Mouse (Mus musculus): Measurements from ENCODE around the gene Ccl6. TPM values are rescaled to one million over a fixed set of nuclear protein-coding genes. Genes with fewer than 3 reads are reported as not detected.

Gene Ccl6
- 76.3 and 108 TPM in 2 replicates for polyA plus RNA-seq (2015; fragmentation: Nextera tagmentation; extraction: Ambion mirVana)

DNA sequence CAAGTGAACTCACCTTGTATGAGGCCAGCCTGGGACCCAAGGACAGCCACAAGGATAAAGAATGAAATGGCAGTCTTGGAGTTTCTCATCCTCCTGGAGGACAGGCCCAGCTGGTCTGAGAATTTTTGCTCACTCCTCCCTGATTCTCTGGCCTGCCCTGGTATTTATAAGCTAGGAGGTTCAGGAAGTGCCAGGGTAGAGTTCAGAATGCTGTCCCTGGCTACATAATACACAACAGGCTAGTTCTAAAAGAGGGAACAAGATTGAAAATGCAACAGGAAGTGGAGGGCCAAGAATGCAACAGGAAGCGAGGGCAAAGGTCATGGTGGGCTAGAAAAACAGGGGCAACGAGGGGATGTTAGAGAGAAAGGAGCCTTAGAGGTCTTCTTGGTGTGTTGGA lies at the start of gene Ccl6:
Ccl6 (minus strand) TSS at position 235 of the 400 bp plus-strand sequence.

DNA sequence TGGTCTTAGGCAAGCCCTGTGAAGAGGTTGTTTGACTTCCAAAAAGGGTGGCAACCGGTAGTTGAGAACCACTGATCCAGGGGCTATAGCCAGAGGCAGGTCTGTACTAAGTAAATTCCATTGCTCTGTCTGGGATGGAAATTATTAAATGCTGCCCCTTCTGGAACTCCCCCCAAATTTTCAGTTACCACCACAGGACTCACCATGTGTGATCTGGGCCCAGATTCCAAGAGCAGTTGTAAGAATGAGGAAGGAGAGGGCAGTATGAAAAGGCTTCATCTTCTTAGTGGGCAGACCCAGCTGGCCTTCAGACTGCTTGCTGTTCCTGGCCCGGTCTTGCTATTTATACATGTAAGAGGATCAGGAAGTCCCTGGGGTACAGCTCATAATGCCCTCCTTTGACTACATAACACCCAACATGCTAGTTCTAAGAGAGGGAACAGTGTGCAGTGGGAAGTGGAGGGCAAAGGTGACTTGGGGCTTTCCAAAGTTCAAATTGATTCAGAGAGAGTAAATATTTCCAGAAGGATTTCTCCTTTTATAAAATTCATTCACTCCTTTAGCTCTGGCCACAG lies 14.6 kb downstream of the Ccl6 start, which contains the start of gene Ccl9:
Ccl9 (minus strand) TSS at position 451 of the 575 bp plus-strand sequence.

Other genes starting within 250 kb of the Ccl6 start
- 4.4 and 5.9 TPM in 2 replicates for gene Rasl10b, start 183.9 kb downstream of the Ccl6 start, polyA plus RNA-seq (2015; fragmentation: Nextera tagmentation; extraction: Ambion mirVana)
- gene Gas2l2, start 163.6 kb downstream of the Ccl6 start, polyA plus RNA-seq (2015; fragmentation: Nextera tagmentation; extraction: Ambion mirVana): 0.08 TPM in 1 of 2 replicates, not detected in the other
- 0.80 and 1.2 TPM in 2 replicates for gene 1700020L24Rik, start 155.4 kb downstream of the Ccl6 start, polyA plus RNA-seq (2015; fragmentation: Nextera tagmentation; extraction: Ambion mirVana)
- 1.9 and 3.2 TPM in 2 replicates for gene Mmp28, start 130.0 kb downstream of the Ccl6 start, polyA plus RNA-seq (2015; fragmentation: Nextera tagmentation; extraction: Ambion mirVana)
- gene Taf15, start 120.0 kb downstream of the Ccl6 start, polyA plus RNA-seq (2015; fragmentation: Nextera tagmentation; extraction: Ambion mirVana): 4.9 and 6.5 TPM in 2 replicates
- gene Heatr9, start 70.9 kb downstream of the Ccl6 start, polyA plus RNA-seq (2015; fragmentation: Nextera tagmentation; extraction: Ambion mirVana): not detected in 2 replicates
- 1.9 and 4.3 TPM in 2 replicates for gene Ccl5, start 62.6 kb downstream of the Ccl6 start, polyA plus RNA-seq (2015; fragmentation: Nextera tagmentation; extraction: Ambion mirVana)
- 23.0 and 30.6 TPM in 2 replicates for gene Ccl9, start 14.5 kb downstream of the Ccl6 start, polyA plus RNA-seq (2015; fragmentation: Nextera tagmentation; extraction: Ambion mirVana)
- gene Rpl9-ps1, start 52.5 kb upstream of the Ccl6 start, polyA plus RNA-seq (2015; fragmentation: Nextera tagmentation; extraction: Ambion mirVana): not detected in 2 replicates
- 1.1 and 1.5 TPM in 2 replicates for gene Ccl3, start 56.3 kb upstream of the Ccl6 start, polyA plus RNA-seq (2015; fragmentation: Nextera tagmentation; extraction: Ambion mirVana)
- gene Ccl4, start 69.5 kb upstream of the Ccl6 start, polyA plus RNA-seq (2015; fragmentation: Nextera tagmentation; extraction: Ambion mirVana): 2.0 and 2.8 TPM in 2 replicates
- gene Wfdc17, start 110.9 kb upstream of the Ccl6 start, polyA plus RNA-seq (2015; fragmentation: Nextera tagmentation; extraction: Ambion mirVana): 25.4 and 59.9 TPM in 2 replicates
- 1.3 and 2.7 TPM in 2 replicates for gene Wfdc18, start 115.9 kb upstream of the Ccl6 start, polyA plus RNA-seq (2015; fragmentation: Nextera tagmentation; extraction: Ambion mirVana)
- gene Wfdc21, start 153.9 kb upstream of the Ccl6 start, polyA plus RNA-seq (2015; fragmentation: Nextera tagmentation; extraction: Ambion mirVana): 6.7 and 13.8 TPM in 2 replicates
- gene Heatr6, start 160.6 kb upstream of the Ccl6 start, polyA plus RNA-seq (2015; fragmentation: Nextera tagmentation; extraction: Ambion mirVana): 11.0 and 13.4 TPM in 2 replicates